ENCODE assay signal across 9 mouse cellular contexts in the genomic region with DNA sequence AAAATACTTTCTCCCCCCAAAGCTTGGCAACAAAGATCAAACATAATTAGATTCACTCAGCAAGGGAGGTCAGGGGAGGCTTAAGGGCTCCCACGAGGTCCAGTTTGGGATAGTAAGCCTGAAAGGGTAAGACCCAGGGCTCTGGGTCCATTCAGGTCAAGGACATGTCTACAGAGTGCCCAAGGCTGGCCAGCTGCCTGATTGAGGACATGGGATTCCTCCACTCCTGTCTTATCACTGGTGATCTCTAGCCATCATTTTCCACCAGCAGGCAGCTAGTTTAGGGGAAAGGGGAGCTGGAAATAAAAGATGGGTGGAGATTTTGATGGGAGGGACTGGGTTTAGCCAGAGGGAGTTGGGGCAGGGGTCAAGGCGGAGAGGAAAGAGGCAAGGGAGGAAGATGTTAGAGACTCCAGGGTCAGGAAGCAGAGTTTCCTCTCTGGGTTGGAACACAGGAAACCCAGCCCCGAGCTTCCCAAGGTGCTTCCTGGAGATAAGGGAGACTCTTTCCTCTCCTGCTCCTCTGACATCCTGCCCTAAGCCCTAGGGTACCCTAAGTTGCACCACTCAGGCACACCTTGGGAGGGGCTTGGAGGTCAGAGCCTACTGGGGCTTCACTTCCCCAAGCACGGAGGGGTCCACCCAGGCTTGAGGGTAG. TPM values are rescaled to one million over a fixed set of nuclear protein-coding genes. Genes with fewer than 3 reads are reported as not detected.
A peak's percentile ranks its signal among the peaks of the same experiment; 100 is the strongest.
DNase-seq lines count a peak whose midpoint lies in the region; ATAC-seq and TF ChIP-seq lines count a peak whose summit lies in the region.
"Had no signal": no experiment of that assay in that cellular context is flagged by ENCODE, and none has a peak within 500 bp of the region (broad histone marks: within the 10 kb centered on the region; RNA-seq: fewer than 3 reads in every experiment).

No protein-coding gene starts in this region.

- peak; percentile 80 for DNase-seq in heart, postnatal 25 days (ENCODE audit: low spot score)
- DNase-seq in limb, embryonic 10.5 days (ENCODE audit: low spot score) = no peak
- DNase-seq in midbrain, embryonic 11.5 days (ENCODE audit: low spot score, missing footprints) = peak; percentile 85
- no peak for DNase-seq in left cerebral cortex, adult 11 months (ENCODE audit: low spot score)
- DNase-seq in cerebellum, adult 11 months = no peak
- DNase-seq in layer of hippocampus, adult 8-10 months (ENCODE audit: low spot score in 2 of 2) = no peak

- H3K9ac ChIP-seq in midbrain, embryonic 11.5 days (ENCODE audit: low read length) = no peak overlapping the region; the same call in 1 of the 2 replicates

- peak overlapping the region; percentile 99 for H3K27ac ChIP-seq in brown adipose tissue, adult 24 weeks (replicated peaks; ENCODE audit: low read depth, low read length)
- H3K27ac ChIP-seq in limb, embryonic 10.5 days = peak overlapping the region; percentile 88; the same call in 1 of the 2 replicates
- H3K27ac ChIP-seq in midbrain, embryonic 11.5 days (ENCODE audit: low read depth, low read length) = no peak overlapping the region
- H3K27ac ChIP-seq: midbrain, embryonic 12.5 days had no signal

- intact Hi-C loops in heart, postnatal 25 days (cut with DNase I) = loop anchor here (1.0 kb wide), 1 partner anchor 21 kb away; no protein-coding TSS in a partner anchor

- peak overlapping the region; percentile 80 for H3K4me3 ChIP-seq in E14TG2a.4 (replicated peaks; ENCODE audit: low read length)
- H3K4me3 ChIP-seq in brown adipose tissue, adult 24 weeks (ENCODE audit: insufficient read depth, low read depth, low read length) = peak overlapping the region; percentile 82
- peak overlapping the region; percentile 66 for H3K4me3 ChIP-seq in limb, embryonic 10.5 days
- H3K4me3 ChIP-seq in midbrain, embryonic 11.5 days (ENCODE audit: low read depth, low read length) = no peak overlapping the region

- peaks cover 54% of the 10 kb centered on the region for H3K27me3 ChIP-seq in E14TG2a.4 (ENCODE audit: insufficient read depth, low read length)
- H3K27me3 ChIP-seq in limb, embryonic 10.5 days (ENCODE audit: low read depth, poor library complexity, severe bottlenecking) = peaks cover 53% of the 10 kb centered on the region
- peaks cover 19% of the 10 kb centered on the region for H3K27me3 ChIP-seq in midbrain, embryonic 11.5 days (ENCODE audit: control insufficient read depth, insufficient read depth, low read length)

- no peaks in the 10 kb centered on the region for H3K9me3 ChIP-seq in E14TG2a.4 (ENCODE audit: low read length)
- no peaks in the 10 kb centered on the region for H3K9me3 ChIP-seq in limb, embryonic 10.5 days (replicated peaks)
- no peaks in the 10 kb centered on the region for H3K9me3 ChIP-seq in midbrain, embryonic 11.5 days (ENCODE audit: control insufficient read depth, low read length)
- H3K9me3 ChIP-seq: midbrain, embryonic 12.5 days had no signal

- no peaks in the 10 kb centered on the region for H3K36me3 ChIP-seq in E14TG2a.4 (ENCODE audit: insufficient read depth, low read length)
- no peaks in the 10 kb centered on the region for H3K36me3 ChIP-seq in limb, embryonic 10.5 days
- no peaks in the 10 kb centered on the region for H3K36me3 ChIP-seq in midbrain, embryonic 11.5 days (ENCODE audit: control insufficient read depth, insufficient read depth, low read length)
- H3K36me3 ChIP-seq: midbrain, embryonic 12.5 days had no signal

- peaks cover 47% of the 10 kb centered on the region for H3K4me1 ChIP-seq in E14TG2a.4 (replicated peaks; ENCODE audit: low read depth, low read length)
- peaks cover 22% of the 10 kb centered on the region for H3K4me1 ChIP-seq in brown adipose tissue, adult 24 weeks (ENCODE audit: control insufficient read depth, insufficient read depth, insufficient read length, low read length)
- H3K4me1 ChIP-seq in limb, embryonic 10.5 days = peaks cover 38% of the 10 kb centered on the region
- H3K4me1 ChIP-seq in midbrain, embryonic 11.5 days (ENCODE audit: control insufficient read depth, insufficient read depth, low read length) = peaks cover 17% of the 10 kb centered on the region

- 32% methylated on average over 4 of the region's 4 CpGs for WGBS in limb, embryonic 10.5 days
- 26% methylated on average over 4 of the region's 4 CpGs for WGBS in midbrain, embryonic 11.5 days

- no peak overlapping the region for H3K4me2 ChIP-seq in midbrain, embryonic 11.5 days

- TF ChIP-seq CTCF in E14TG2a.4 (conservative IDR thresholded peaks at IDR 0.05; ENCODE audit: low read length) = no peak

- ATAC-seq in midbrain, embryonic 11.5 days (ENCODE audit: low FRiP score) = no peak

RNA-seq across cellular contexts. Expression of gene Shank3, which starts 1.9 kb away (rescaled TPM):
- polyA plus RNA-seq in brown adipose tissue, adult 24 weeks (2012; ENCODE audit: insufficient read depth, insufficient read length, missing spikeins) = 6.8 and 15.5 TPM in 2 replicates
- total RNA-seq in heart, postnatal 25 days (2021) = 10 to 100 TPM; 48.2 to 53.3 TPM
- polyA plus RNA-seq in limb, embryonic 10.5 days (2016; fragmentation: Nextera tagmentation; extraction: Ambion mirVana) = 2.1 and 2.8 TPM in 2 replicates
- 2.2 TPM in 2 replicates for polyA plus RNA-seq in midbrain, embryonic 11.5 days (2014; fragmentation: Nextera tagmentation; extraction: Ambion mirVana)
- total RNA-seq in layer of hippocampus, adult 8-10 months (2022) = 100 to 1,000 TPM; 208 to 231 (median 223) TPM

RNA-seq across cellular contexts. Expression of gene Arsa, which starts 20.3 kb away (rescaled TPM):
- 17.2 and 24.2 TPM in 2 replicates for polyA plus RNA-seq in brown adipose tissue, adult 24 weeks (2012; ENCODE audit: insufficient read depth, insufficient read length, missing spikeins)
- total RNA-seq in heart, postnatal 25 days (2021) = 10 to 100 TPM; 12.0 to 13.1 TPM
- 9.6 and 11.2 TPM in 2 replicates for polyA plus RNA-seq in limb, embryonic 10.5 days (2016; fragmentation: Nextera tagmentation; extraction: Ambion mirVana)
- 7.4 and 9.4 TPM in 2 replicates for polyA plus RNA-seq in midbrain, embryonic 11.5 days (2014; fragmentation: Nextera tagmentation; extraction: Ambion mirVana)
- total RNA-seq in layer of hippocampus, adult 8-10 months (2022) = 10 to 100 TPM; 30.9 to 38.1 (median 33.3) TPM

RNA-seq across cellular contexts. Expression of gene Mapk8ip2, which starts 43.8 kb away (rescaled TPM):
- polyA plus RNA-seq in brown adipose tissue, adult 24 weeks (2012; ENCODE audit: insufficient read depth, insufficient read length, missing spikeins) = not detected in 2 replicates
- total RNA-seq in heart, postnatal 25 days (2021) = under 1 TPM; 0.10 to 0.11 TPM
- polyA plus RNA-seq in limb, embryonic 10.5 days (2016; fragmentation: Nextera tagmentation; extraction: Ambion mirVana) = 1.6 and 2.5 TPM in 2 replicates
- 23.6 TPM in 2 replicates for polyA plus RNA-seq in midbrain, embryonic 11.5 days (2014; fragmentation: Nextera tagmentation; extraction: Ambion mirVana)
- total RNA-seq in layer of hippocampus, adult 8-10 months (2022) = 100 to 1,000 TPM; 249 to 297 (median 274) TPM

Comparison
In these comparisons a context has a peak if more than half of its experiments do, and no peak if none do; other contexts are left out.
1. DNase-seq: peak in heart, postnatal 25 days (single experiment) and midbrain, embryonic 11.5 days (single experiment); none in limb, embryonic 10.5 days (single experiment), left cerebral cortex, adult 11 months (single experiment), cerebellum, adult 11 months (single experiment) and layer of hippocampus, adult 8-10 months (0 of 2).